Mouse (Mus musculus): ENCODE results near the gene Ssc5d. TPM values are rescaled to one million over a fixed set of nuclear protein-coding genes. Genes with fewer than 3 reads are reported as not detected.

Gene Ssc5d
- polyA plus RNA-seq, 1 experiment from 2014 or later: 1.9 TPM

- H3K9ac ChIP-seq (ENCODE audit: low read length): no peak overlapping the region
- no peak for ATAC-seq (ENCODE audit: insufficient number of reproducible peaks, insufficient read depth, low FRiP score, low read depth)
- H3K36me3 ChIP-seq (ENCODE audit: control insufficient read depth, insufficient read depth, low read length): no peaks in the 10 kb centered on the region
- H3K4me1 ChIP-seq (ENCODE audit: control insufficient read depth in 2 of 2, insufficient read depth in 2 of 2, low read length in 2 of 2): peaks cover 9% of the 10 kb centered on the region in 2 experiments
- H3K27me3 ChIP-seq (ENCODE audit: control insufficient read depth, insufficient read depth, low read length): no peaks in the 10 kb centered on the region
- no peak overlapping the region for H3K4me2 ChIP-seq (ENCODE audit: low read length)
- no peak overlapping the region for H3K4me3 ChIP-seq (ENCODE audit: control insufficient read depth in 1 of 2, insufficient read depth in 1 of 2, low read depth in 1 of 2, low read length in 2 of 2)
- WGBS: 18% methylated on average over 7 of the region's 7 CpGs
- peaks cover under 1% of the 10 kb centered on the region; the same call in 1 of the 2 replicates for H3K9me3 ChIP-seq (ENCODE audit: control insufficient read depth, low read length)
- H3K27ac ChIP-seq (replicated peaks in 1 of 2; ENCODE audit: control insufficient read depth in 1 of 2, insufficient read depth in 1 of 2, low read depth in 2 of 2, low read length in 2 of 2): peak overlapping the region in 1 of 2 experiments; percentile 62; a peak in 2 of 4 replicates
These were observed 46.1 kb downstream of the Ssc5d start for GRCm38 (mm10) chr7:4971710-4972109.

DNA sequence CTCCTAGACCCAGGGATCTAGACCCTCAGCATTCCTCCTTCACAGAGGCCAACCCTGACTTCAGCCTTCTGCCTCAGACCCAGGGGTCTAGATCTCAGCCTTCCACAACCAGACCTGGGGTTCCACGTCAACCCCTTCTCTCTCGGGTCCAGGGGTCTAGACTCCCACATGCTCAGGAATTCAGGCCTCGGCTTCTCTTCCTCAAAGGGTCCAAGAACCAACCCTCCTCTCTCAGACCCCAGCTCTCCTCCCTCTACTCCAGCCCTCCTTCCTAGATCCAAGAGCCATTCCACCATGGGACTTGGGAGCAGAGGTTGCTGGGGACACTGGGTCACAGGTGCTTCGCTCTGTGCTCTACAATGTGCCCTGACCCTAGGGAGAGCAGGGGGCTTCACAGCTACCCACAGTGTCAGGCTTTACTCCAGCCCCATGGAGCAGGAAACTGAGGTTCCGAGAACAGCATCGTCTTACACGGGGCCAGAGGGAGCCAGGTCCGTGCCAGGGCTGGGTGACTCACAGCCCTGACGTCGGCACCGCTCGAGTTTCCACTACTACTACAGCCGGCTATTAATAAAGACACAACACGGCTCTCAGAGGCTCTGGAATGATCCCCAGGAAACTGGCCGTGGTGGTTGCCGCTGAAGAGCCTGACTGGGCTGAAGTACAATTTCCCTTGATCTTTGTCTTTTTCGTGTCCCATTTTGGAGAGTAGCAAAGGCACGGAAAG, 46.9 kb downstream of the Ssc5d start:
- Histone ChIP-seq H3K27ac (replicated peaks in 1 of 2; ENCODE audit: control insufficient read depth in 1 of 2, insufficient read depth in 1 of 2, low read depth in 2 of 2, low read length in 2 of 2) (peak overlapping the region; percentile 62 to 63), H3K4me2 (ENCODE audit: low read length) (0 out of 2 replicates have a peak overlapping the region, but pooled peaks have one; percentile 6), H3K36me3 (ENCODE audit: control insufficient read depth, insufficient read depth, low read length) (no peaks in the 10 kb centered on the region), H3K27me3 (ENCODE audit: control insufficient read depth, insufficient read depth, low read length) (no peaks in the 10 kb centered on the region), H3K4me3 (ENCODE audit: control insufficient read depth in 1 of 2, insufficient read depth in 1 of 2, low read depth in 1 of 2, low read length in 2 of 2) (no peak overlapping the region), H3K9me3 (ENCODE audit: control insufficient read depth, low read length) (peaks cover 4% of the 10 kb centered on the region; the same call in 1 of the 2 replicates), H3K9ac (ENCODE audit: low read length) (no peak overlapping the region), H3K4me1 (ENCODE audit: control insufficient read depth in 2 of 2, insufficient read depth in 2 of 2, low read length in 2 of 2) (peaks cover 9% of the 10 kb centered on the region in 2 experiments)
- peak; percentile 55 for ATAC-seq (ENCODE audit: insufficient number of reproducible peaks, insufficient read depth, low FRiP score, low read depth)
- 41% methylated on average over 18 of the region's 18 CpGs for WGBS

DNA sequence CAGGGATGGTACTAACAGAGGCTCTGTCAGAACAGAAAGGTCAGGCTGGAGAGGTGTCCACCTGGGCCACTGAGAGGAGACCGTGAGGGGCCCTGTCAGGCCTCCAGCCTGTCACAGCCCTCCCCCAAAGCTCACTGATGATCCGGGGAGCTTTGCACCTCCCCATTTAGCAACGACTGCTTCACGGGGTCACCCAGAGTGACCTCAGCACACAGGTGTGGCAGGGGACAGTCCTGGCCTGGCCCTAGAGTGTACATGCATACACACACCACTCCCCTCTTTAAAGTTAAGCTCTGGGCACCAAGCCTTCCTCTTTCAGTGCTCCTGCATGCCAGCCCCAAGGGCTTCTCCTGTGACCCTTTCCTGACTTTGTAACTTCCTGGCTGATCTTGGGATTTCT, 49.9 kb downstream of the Ssc5d start:
- Histone ChIP-seq H3K4me2 (ENCODE audit: low read length) (no peak overlapping the region), H3K9me3 (ENCODE audit: control insufficient read depth, low read length) (peaks cover 4% of the 10 kb centered on the region; the same call in 1 of the 2 replicates), H3K27me3 (ENCODE audit: control insufficient read depth, insufficient read depth, low read length) (no peaks in the 10 kb centered on the region), H3K4me3 (ENCODE audit: control insufficient read depth in 1 of 2, insufficient read depth in 1 of 2, low read depth in 1 of 2, low read length in 2 of 2) (no peak overlapping the region), H3K4me1 (ENCODE audit: control insufficient read depth in 2 of 2, insufficient read depth in 2 of 2, low read length in 2 of 2) (peaks cover 12 to 18% of the 10 kb centered on the region in 2 experiments), H3K36me3 (ENCODE audit: control insufficient read depth, insufficient read depth, low read length) (no peaks in the 10 kb centered on the region), H3K9ac (ENCODE audit: low read length) (no peak overlapping the region), H3K27ac (replicated peaks in 1 of 2; ENCODE audit: control insufficient read depth in 1 of 2, insufficient read depth in 1 of 2, low read depth in 2 of 2, low read length in 2 of 2) (no peak overlapping the region)
- ATAC-seq (ENCODE audit: insufficient number of reproducible peaks, insufficient read depth, low FRiP score, low read depth): no peak
- 55% methylated on average over 4 of the region's 4 CpGs for WGBS

DNA sequence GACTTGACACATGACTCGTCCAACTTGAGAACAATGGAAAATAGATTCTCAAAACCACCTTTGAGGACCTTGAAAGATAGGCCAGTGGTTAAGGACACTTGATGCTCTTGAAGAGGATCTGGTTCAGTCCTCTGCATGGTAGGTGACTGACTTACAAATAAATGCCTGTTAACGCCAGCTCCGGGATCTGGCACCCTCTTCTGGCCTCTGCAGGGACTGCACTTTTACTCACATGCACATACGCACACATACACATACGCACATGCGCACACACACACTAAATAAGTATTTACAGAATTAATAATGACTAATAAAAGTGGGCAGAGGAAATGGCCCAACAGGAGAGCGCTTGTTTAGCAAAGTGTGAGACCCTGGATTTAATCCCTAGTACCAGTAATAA, 51.2 kb downstream of the Ssc5d start:
- Histone ChIP-seq H3K27me3 (ENCODE audit: control insufficient read depth, insufficient read depth, low read length) (no peaks in the 10 kb centered on the region), H3K36me3 (ENCODE audit: control insufficient read depth, insufficient read depth, low read length) (no peaks in the 10 kb centered on the region), H3K9me3 (ENCODE audit: control insufficient read depth, low read length) (peaks cover 4% of the 10 kb centered on the region; the same call in 1 of the 2 replicates), H3K4me2 (ENCODE audit: low read length) (no peak overlapping the region), H3K27ac (replicated peaks in 1 of 2; ENCODE audit: control insufficient read depth in 1 of 2, insufficient read depth in 1 of 2, low read depth in 2 of 2, low read length in 2 of 2) (no peak overlapping the region), H3K4me1 (ENCODE audit: control insufficient read depth in 2 of 2, insufficient read depth in 2 of 2, low read length in 2 of 2) (peaks cover 11 to 18% of the 10 kb centered on the region in 2 experiments), H3K4me3 (ENCODE audit: control insufficient read depth in 1 of 2, insufficient read depth in 1 of 2, low read depth in 1 of 2, low read length in 2 of 2) (no peak overlapping the region), H3K9ac (ENCODE audit: low read length) (no peak overlapping the region)
- WGBS: 86% methylated on average over 7 of the region's 7 CpGs
- no peak for ATAC-seq (ENCODE audit: insufficient number of reproducible peaks, insufficient read depth, low FRiP score, low read depth)

DNA sequence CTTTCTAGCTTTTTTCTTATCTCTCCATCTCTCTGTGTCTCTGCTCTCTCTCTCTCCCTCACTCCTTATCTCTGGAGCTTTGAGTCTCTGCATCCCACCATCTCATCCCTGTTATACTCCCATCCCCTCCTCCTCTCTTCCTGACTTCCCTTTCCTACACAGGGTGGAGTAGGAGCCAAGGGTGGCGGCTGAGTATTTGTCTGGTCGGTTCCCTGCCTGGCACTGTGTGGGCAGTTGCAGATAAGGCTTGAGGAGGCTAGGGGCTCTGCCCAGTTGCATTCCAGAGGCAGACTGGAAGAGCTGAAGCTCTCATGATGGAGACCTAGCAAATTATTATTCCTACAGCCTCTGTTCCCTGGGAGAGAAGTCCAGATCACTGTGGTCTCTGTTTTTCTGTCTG, 62.7 kb downstream of the Ssc5d start:
- H3K9ac ChIP-seq (ENCODE audit: low read length): no peak overlapping the region
- H3K36me3 ChIP-seq (ENCODE audit: control insufficient read depth, insufficient read depth, low read length): peaks cover 19% of the 10 kb centered on the region
- no peaks in the 10 kb centered on the region for H3K9me3 ChIP-seq (ENCODE audit: control insufficient read depth, low read length)
- H3K4me3 ChIP-seq (ENCODE audit: control insufficient read depth in 1 of 2, insufficient read depth in 1 of 2, low read depth in 1 of 2, low read length in 2 of 2): no peak overlapping the region
- 30% methylated on average over 2 of the region's 2 CpGs for WGBS
- no peaks in the 10 kb centered on the region for H3K4me1 ChIP-seq (ENCODE audit: control insufficient read depth in 2 of 2, insufficient read depth in 2 of 2, low read length in 2 of 2)
- no peak overlapping the region for H3K4me2 ChIP-seq (ENCODE audit: low read length)
- H3K27me3 ChIP-seq (ENCODE audit: control insufficient read depth, insufficient read depth, low read length): peaks cover 4% of the 10 kb centered on the region
- no peak overlapping the region for H3K27ac ChIP-seq (replicated peaks in 1 of 2; ENCODE audit: control insufficient read depth in 1 of 2, insufficient read depth in 1 of 2, low read depth in 2 of 2, low read length in 2 of 2)
- no peak for ATAC-seq (ENCODE audit: insufficient number of reproducible peaks, insufficient read depth, low FRiP score, low read depth)

DNA sequence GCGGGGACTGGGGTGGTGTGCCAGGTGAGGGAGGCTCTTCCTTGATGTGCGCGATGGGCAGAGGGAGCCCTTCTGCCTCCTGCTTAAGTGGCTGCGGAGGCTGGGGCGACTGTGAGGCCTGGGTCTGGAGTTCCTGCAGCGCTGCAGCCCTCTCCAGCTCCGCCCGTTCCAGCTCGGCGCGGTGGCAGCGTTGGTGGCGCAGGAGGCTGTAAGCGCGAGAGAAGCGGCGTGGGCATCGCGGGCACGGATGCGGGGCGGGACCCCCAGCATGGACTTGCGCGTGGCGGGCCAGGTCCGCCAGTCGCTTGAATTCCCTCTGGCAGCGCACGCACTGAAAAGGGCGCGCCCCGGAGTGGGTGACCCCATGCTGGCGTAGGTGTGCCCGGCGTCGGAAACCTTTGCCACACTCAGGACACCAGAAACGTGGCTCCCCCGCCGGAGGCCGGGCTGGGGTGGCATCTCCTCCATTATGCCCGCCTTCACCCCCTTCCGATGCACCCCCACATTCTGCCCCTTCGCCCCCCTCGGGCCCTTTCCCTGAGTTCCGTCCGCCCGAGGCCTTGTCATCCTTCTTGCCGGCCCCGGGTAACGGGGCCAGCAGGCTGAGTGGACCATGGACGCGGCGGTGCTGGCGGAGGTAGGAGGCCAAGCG, 67.9 kb downstream of the Ssc5d start:
- peaks cover 10 to 25% of the 10 kb centered on the region in 2 experiments; a peak in 3 of 4 replicates for H3K4me1 ChIP-seq (ENCODE audit: control insufficient read depth in 2 of 2, insufficient read depth in 2 of 2, low read length in 2 of 2)
- H3K36me3 ChIP-seq (ENCODE audit: control insufficient read depth, insufficient read depth, low read length): peaks cover 28% of the 10 kb centered on the region
- no peaks in the 10 kb centered on the region for H3K9me3 ChIP-seq (ENCODE audit: control insufficient read depth, low read length)
- H3K4me3 ChIP-seq (ENCODE audit: control insufficient read depth in 1 of 2, insufficient read depth in 1 of 2, low read depth in 1 of 2, low read length in 2 of 2): peak overlapping the region; percentile 6 to 79; a peak in 1 of 4 replicates
- peaks cover 23% of the 10 kb centered on the region for H3K27me3 ChIP-seq (ENCODE audit: control insufficient read depth, insufficient read depth, low read length)
- no peak overlapping the region for H3K27ac ChIP-seq (replicated peaks in 1 of 2; ENCODE audit: control insufficient read depth in 1 of 2, insufficient read depth in 1 of 2, low read depth in 2 of 2, low read length in 2 of 2)
- 0 out of 2 replicates have a peak overlapping the region, but pooled peaks have one; percentile 30 for H3K9ac ChIP-seq (ENCODE audit: low read length)
- 40% methylated on average over 47 of the region's 55 CpGs for WGBS
- no peak for ATAC-seq (ENCODE audit: insufficient number of reproducible peaks, insufficient read depth, low FRiP score, low read depth)
- peak overlapping the region; percentile 90 for H3K4me2 ChIP-seq (ENCODE audit: low read length)

DNA sequence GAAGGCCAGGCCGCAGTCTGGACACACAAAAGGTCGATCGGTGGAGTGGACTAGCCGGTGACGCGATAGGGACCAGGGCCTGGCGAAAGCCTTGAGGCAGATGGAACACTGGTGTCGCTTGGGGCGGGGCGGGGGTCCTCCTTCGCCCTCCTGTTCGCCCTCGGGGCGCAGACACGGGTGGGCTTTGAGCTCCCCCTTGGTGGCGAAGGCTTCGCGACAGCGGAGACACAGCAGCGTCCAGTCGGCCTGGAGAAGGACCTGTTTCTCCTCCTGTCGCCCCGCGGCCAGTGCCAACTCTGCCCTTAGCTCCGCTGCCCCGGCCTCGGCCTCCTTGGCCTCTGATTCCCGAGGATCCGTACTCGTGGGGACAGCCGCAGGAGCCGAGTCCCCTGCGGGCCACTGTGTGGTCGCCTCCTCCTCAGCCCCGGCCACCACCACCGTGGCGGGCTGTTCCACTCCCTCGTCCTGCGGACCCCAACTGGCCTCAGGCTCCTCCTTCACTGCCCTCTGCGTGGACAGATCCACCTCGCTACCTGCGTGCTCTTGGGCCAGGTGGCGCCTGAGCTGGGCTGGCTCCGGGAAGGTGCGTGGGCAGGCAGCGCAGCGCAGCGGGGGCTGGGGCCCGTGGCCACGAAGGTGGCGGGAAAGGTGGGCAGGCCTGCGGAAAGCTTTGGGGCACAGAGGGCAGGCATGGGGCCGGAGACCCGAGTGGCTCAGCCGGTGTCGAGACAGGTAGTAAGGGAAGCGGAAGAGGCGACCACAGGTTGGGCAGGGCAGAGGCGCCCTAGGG, 68.6 kb downstream of the Ssc5d start:
- H3K27ac ChIP-seq (replicated peaks in 1 of 2; ENCODE audit: control insufficient read depth in 1 of 2, insufficient read depth in 1 of 2, low read depth in 2 of 2, low read length in 2 of 2): no peak overlapping the region
- H3K36me3 ChIP-seq (ENCODE audit: control insufficient read depth, insufficient read depth, low read length): peaks cover 28% of the 10 kb centered on the region
- 0 out of 2 replicates have a peak overlapping the region, but pooled peaks have one; percentile 30 for H3K9ac ChIP-seq (ENCODE audit: low read length)
- peaks cover 10 to 25% of the 10 kb centered on the region in 2 experiments; a peak in 3 of 4 replicates for H3K4me1 ChIP-seq (ENCODE audit: control insufficient read depth in 2 of 2, insufficient read depth in 2 of 2, low read length in 2 of 2)
- ATAC-seq (ENCODE audit: insufficient number of reproducible peaks, insufficient read depth, low FRiP score, low read depth): no peak
- H3K4me2 ChIP-seq (ENCODE audit: low read length): peak overlapping the region; percentile 90
- peak overlapping the region; percentile 6 to 79; a peak in 1 of 4 replicates for H3K4me3 ChIP-seq (ENCODE audit: control insufficient read depth in 1 of 2, insufficient read depth in 1 of 2, low read depth in 1 of 2, low read length in 2 of 2)
- peaks cover 23% of the 10 kb centered on the region for H3K27me3 ChIP-seq (ENCODE audit: control insufficient read depth, insufficient read depth, low read length)
- no peaks in the 10 kb centered on the region for H3K9me3 ChIP-seq (ENCODE audit: control insufficient read depth, low read length)
- WGBS: 37% methylated on average over 54 of the region's 59 CpGs

Data from heart, embryonic 14.5 days (tissue).